Mouse (Mus musculus): ENCODE measurements around the gene Gm45521. TPM values are rescaled to one million over a fixed set of nuclear protein-coding genes. Genes with fewer than 3 reads are reported as not detected.

Gene Gm45521
- polyA plus RNA-seq (2017; shearing (Covaris generic)): not detected

DNA sequence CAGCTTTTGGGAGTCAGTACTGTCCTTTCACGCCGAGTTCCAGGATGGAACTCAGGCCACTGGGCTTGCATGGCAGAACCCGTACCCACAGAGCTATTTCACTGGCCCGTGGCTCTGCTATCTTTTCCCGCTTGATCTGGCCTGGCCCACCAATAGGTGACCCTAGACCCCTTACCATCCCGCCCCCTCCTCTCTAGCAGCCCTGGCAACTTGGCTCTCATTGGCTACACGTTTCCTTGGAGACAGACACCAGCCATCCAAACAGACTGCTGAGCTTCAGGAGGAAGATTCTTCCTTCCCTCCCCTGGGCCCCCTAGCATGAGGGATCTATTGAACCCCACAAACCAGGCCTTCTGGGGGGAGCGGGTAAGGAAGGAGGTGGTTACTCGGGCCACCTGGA lies at the start of gene Gm45521:
TSS of gene Gm45521 (plus strand) at position 240 of the 400 bp plus-strand sequence.

GRCm38 (mm10) chr14:7994271-7994767 lies 37.2 kb downstream of the Gm45521 start, which contains the start of gene Dnase1l3:
Dnase1l3 (minus strand) TSS chr14:7994573.

DNA sequence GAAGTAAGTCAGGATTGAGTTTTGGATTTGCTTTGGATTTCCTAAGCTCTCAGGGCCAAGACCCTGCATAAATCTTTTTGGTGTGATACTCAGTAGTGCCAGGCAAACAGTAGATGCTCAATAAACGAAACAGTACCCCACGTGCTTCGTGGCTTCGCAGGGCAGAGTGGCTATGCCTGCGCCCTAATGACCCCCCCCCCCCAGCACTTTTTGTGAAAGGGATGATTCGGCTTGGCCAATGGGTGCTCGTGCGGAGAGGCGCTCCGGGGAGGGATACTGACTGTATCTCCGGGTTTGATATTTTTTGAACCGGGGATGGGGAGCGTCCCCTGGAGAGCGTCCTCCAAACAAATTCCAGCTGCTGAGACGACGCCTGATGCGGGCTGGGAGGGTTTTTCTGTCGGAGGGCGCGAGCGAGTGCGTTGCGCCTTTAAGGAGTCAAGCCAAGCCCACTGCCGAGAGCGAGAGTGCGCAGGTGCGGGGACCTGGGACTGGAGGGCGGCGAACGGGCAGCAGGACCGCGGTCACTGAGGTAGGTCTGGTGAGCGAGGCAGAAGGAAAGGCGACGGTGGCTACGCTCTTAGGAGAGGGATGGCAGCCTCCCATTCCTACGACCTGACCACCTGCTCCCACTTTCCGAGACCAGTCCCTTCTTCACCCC lies 45.5 kb downstream of the Gm45521 start, which contains the start of gene Abhd6:
TSS of gene Abhd6 (plus strand) at position 471 of the 661 bp plus-strand sequence.

Other genes starting within 250 kb of the Gm45521 start
- not detected for gene Gm26661, start 165.7 kb upstream of the Gm45521 start, polyA plus RNA-seq (2017; shearing (Covaris generic))
- gene Flnb, start 139.3 kb upstream of the Gm45521 start, polyA plus RNA-seq (2017; shearing (Covaris generic)): 17.4 TPM
- 0.25 TPM for gene Dnase1l3, start 37.3 kb downstream of the Gm45521 start, polyA plus RNA-seq (2017; shearing (Covaris generic))
- gene Abhd6, start 45.6 kb downstream of the Gm45521 start, polyA plus RNA-seq (2017; shearing (Covaris generic)): 21.7 TPM
- 46.0 TPM for gene Rpp14, start 123.1 kb downstream of the Gm45521 start, polyA plus RNA-seq (2017; shearing (Covaris generic))
- gene Pxk, start 140.9 kb downstream of the Gm45521 start, polyA plus RNA-seq (2017; shearing (Covaris generic)): 68.0 TPM
- gene Pdhb, start 215.7 kb downstream of the Gm45521 start, polyA plus RNA-seq (2017; shearing (Covaris generic)): 181 TPM

All from CD4-positive, CD25-positive, alpha-beta regulatory T cell (primary cell).